Mouse (Mus musculus) hindbrain, embryonic 12.5 days (tissue): Measurements from ENCODE around the gene Slc6a17. TPM values are rescaled to one million over a fixed set of nuclear protein-coding genes. Genes with fewer than 3 reads are reported as not detected.

Experiments used
- ATAC-seq: fragments of 200-750 bp; cut with Nextera tagmentation; 2 replicates; pipeline ENCODE4 v1.8.0; 2017; ENCODE audit warnings: moderate TSS enrichment; ENCODE audit not compliant: low FRiP score
- H3K27ac ChIP-seq: fragments of 300-500 bp; sonication (generic); 2 replicates; pipeline ENCODE4 v1.5.1; 2016; ENCODE audit warnings: mild to moderate bottlenecking
- H3K27me3 ChIP-seq: fragments of 300-500 bp; sonication (generic); 2 replicates; pipeline ENCODE4 v1.6.1; 2016; ENCODE audit warnings: mild to moderate bottlenecking
- H3K36me3 ChIP-seq: fragments of 300-500 bp; sonication (generic); 2 replicates; pipeline ENCODE4 v1.6.1; 2016; ENCODE audit warnings: mild to moderate bottlenecking
- H3K4me1 ChIP-seq: fragments of 300-500 bp; sonication (generic); 2 replicates; pipeline ENCODE4 v1.6.1; 2016
- H3K4me2 ChIP-seq: fragments of 300-500 bp; sonication (generic); replicated peaks from 2 replicates; pipeline ENCODE4 v1.6.1; 2016; ENCODE audit warnings: mild to moderate bottlenecking
- H3K4me3 ChIP-seq: fragments of 300-500 bp; sonication (generic); 2 replicates; pipeline ENCODE4 v1.5.1; 2016; ENCODE audit warnings: mild to moderate bottlenecking
- H3K9ac ChIP-seq: fragments of 300-500 bp; sonication (generic); 2 replicates; pipeline ENCODE4 v1.6.1; 2016; ENCODE audit warnings: mild to moderate bottlenecking, moderate library complexity
- H3K9me3 ChIP-seq: fragments of 300-500 bp; sonication (generic); replicated peaks from 2 replicates; pipeline ENCODE4 v1.6.1; 2016; ENCODE audit warnings: mild to moderate bottlenecking
- WGBS: fragments of 180-500 bp; shearing (Covaris S2); methylation state at CpG from one replicate; pipeline ENCODE4 v1.1.7; 2016; 5-methylcytosine and 5-hydroxymethylcytosine counted together
- polyA plus RNA-seq: library from polyadenylated mRNA; unstranded; fragments of >200 nt; fragmentation: Nextera tagmentation; extraction: Ambion mirVana; gene quantifications from 2 replicates; pipeline ENCODE4 v1.2.1, GENCODE M21; 2016

Slc6a17 gene
- polyA plus RNA-seq, 1 experiment from 2014 or later: 5.6 TPM

GRCm38 (mm10) chr3:107496086-107496850, 21.6 kb downstream of the Slc6a17 start:
- ATAC-seq: peak; percentile 66
- no peak overlapping the region for H3K4me3 ChIP-seq
- H3K4me2 ChIP-seq: no peak overlapping the region
- no peak overlapping the region for H3K9ac ChIP-seq
- no peak overlapping the region for H3K27ac ChIP-seq
- WGBS: 67% methylated on average over 13 of the region's 13 CpGs
- no peaks in the 10 kb centered on the region for H3K36me3 ChIP-seq
- no peaks in the 10 kb centered on the region for H3K9me3 ChIP-seq
- peaks cover 16% of the 10 kb centered on the region for H3K4me1 ChIP-seq
- no peaks in the 10 kb centered on the region for H3K27me3 ChIP-seq

- WGBS: 90% methylated on average over 6 of the region's 6 CpGs
- Histone ChIP-seq H3K9ac (no peak overlapping the region), H3K9me3 (no peaks in the 10 kb centered on the region), H3K27me3 (no peaks in the 10 kb centered on the region), H3K4me1 (peaks cover 17% of the 10 kb centered on the region), H3K4me2 (no peak overlapping the region), H3K27ac (no peak overlapping the region), H3K4me3 (no peak overlapping the region), H3K36me3 (no peaks in the 10 kb centered on the region)
- no peak for ATAC-seq
Measured at GRCm38 (mm10) chr3:107495524-107495923, 22.3 kb downstream of the Slc6a17 start.

DNA sequence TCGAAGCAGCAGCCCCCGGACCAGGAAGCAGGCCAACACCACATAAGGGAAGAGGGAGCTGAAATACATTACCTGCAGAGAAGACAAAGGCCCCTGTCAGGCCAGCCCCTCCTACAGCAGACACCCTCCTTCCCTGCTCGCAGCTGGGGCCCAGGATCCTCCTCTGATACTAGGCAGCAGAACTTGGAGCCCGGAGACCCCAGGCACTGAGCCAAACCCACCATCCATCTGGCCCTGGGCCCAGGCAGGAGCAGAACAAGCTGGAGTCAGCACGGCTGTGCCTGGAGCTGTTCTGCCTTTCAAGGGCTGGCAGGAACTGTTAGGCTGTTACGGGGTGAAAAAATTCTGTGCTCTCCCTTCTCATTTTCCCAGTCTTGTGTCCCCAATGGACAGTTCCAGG, 26.4 kb downstream of the Slc6a17 start:
- Histone ChIP-seq H3K27me3 (no peaks in the 10 kb centered on the region), H3K36me3 (no peaks in the 10 kb centered on the region), H3K4me3 (no peak overlapping the region), H3K27ac (peak overlapping the region; percentile 57; the same call in 1 of the 2 replicates), H3K9me3 (no peaks in the 10 kb centered on the region), H3K4me2 (no peak overlapping the region), H3K9ac (no peak overlapping the region), H3K4me1 (peaks cover 11% of the 10 kb centered on the region)
- ATAC-seq: peak; percentile 80
- WGBS: 38% methylated on average over 6 of the region's 6 CpGs

DNA sequence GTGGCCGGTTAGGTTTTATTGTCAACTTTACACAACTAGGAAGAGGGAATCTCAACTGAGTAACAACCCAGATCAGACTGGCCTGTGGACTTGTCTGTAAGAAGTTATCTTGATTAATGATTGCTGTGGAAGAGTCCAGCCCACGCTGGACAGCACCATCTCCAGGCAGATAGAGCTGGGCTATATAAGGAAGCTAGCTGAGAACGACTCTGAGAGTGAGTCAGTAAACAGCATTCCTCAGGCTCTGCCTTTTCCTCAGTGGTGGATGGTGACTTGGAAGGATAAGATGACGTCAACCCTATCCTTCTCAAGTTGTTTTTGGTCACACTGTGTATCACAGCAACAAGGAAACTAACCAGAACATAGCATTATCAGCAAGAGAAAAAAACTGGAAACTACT, 29.2 kb downstream of the Slc6a17 start:
- Histone ChIP-seq H3K4me1 (peaks cover 7% of the 10 kb centered on the region; the same call in 1 of the 2 replicates), H3K36me3 (no peaks in the 10 kb centered on the region)
- WGBS: 65% methylated on average over 4 of the region's 4 CpGs

GRCm38 (mm10) chr3:107483290-107483689, 34.5 kb downstream of the Slc6a17 start:
- no peak overlapping the region for H3K4me2 ChIP-seq
- WGBS: 39% methylated on average over 11 of the region's 11 CpGs
- H3K9ac ChIP-seq: no peak overlapping the region
- H3K36me3 ChIP-seq: no peaks in the 10 kb centered on the region
- no peaks in the 10 kb centered on the region for H3K9me3 ChIP-seq
- H3K27me3 ChIP-seq: no peaks in the 10 kb centered on the region
- ATAC-seq: peak; percentile 95
- peaks cover 9% of the 10 kb centered on the region for H3K4me1 ChIP-seq
- H3K27ac ChIP-seq: no peak overlapping the region
- no peak overlapping the region for H3K4me3 ChIP-seq

More for the DNA sequence above, 29.2 kb downstream of the Slc6a17 start:
- H3K9ac ChIP-seq: no peak overlapping the region
- H3K4me2 ChIP-seq: no peak overlapping the region
- ATAC-seq: no peak
- H3K27ac ChIP-seq: no peak overlapping the region
- H3K27me3 ChIP-seq: no peaks in the 10 kb centered on the region
- no peaks in the 10 kb centered on the region for H3K9me3 ChIP-seq
- H3K4me3 ChIP-seq: no peak overlapping the region

GRCm38 (mm10) chr3:107480660-107481059, 37.2 kb downstream of the Slc6a17 start:
- no peak for ATAC-seq
- H3K4me3 ChIP-seq: no peak overlapping the region
- H3K9me3 ChIP-seq: no peaks in the 10 kb centered on the region
- H3K9ac ChIP-seq: no peak overlapping the region
- no peak overlapping the region for H3K27ac ChIP-seq
- no peaks in the 10 kb centered on the region for H3K36me3 ChIP-seq
- peaks cover 9% of the 10 kb centered on the region for H3K4me1 ChIP-seq
- H3K27me3 ChIP-seq: no peaks in the 10 kb centered on the region; the same call in 1 of the 2 replicates
- WGBS: 60% methylated on average over 3 of the region's 3 CpGs
- no peak overlapping the region for H3K4me2 ChIP-seq

GRCm38 (mm10) chr3:107472198-107472597, 45.6 kb downstream of the Slc6a17 start:
- WGBS: 42% methylated on average over 6 of the region's 6 CpGs
- Histone ChIP-seq H3K9me3 (no peaks in the 10 kb centered on the region), H3K4me3 (no peak overlapping the region), H3K4me2 (no peak overlapping the region), H3K9ac (no peak overlapping the region), H3K36me3 (no peaks in the 10 kb centered on the region), H3K4me1 (peaks cover 2% of the 10 kb centered on the region; the same call in 1 of the 2 replicates), H3K27me3 (peaks cover 5% of the 10 kb centered on the region), H3K27ac (no peak overlapping the region; the same call in 1 of the 2 replicates)
- peak; percentile 66 for ATAC-seq

GRCm38 (mm10) chr3:107469059-107469458, 48.8 kb downstream of the Slc6a17 start:
- 72% methylated on average over 4 of the region's 4 CpGs for WGBS
- H3K4me1 ChIP-seq: peaks cover 2% of the 10 kb centered on the region; the same call in 1 of the 2 replicates
- no peaks in the 10 kb centered on the region for H3K36me3 ChIP-seq
- no peak for ATAC-seq
- peaks cover 8% of the 10 kb centered on the region for H3K27me3 ChIP-seq
- no peak overlapping the region for H3K4me3 ChIP-seq
- no peaks in the 10 kb centered on the region for H3K9me3 ChIP-seq
- H3K27ac ChIP-seq: no peak overlapping the region
- H3K4me2 ChIP-seq: no peak overlapping the region
- no peak overlapping the region for H3K9ac ChIP-seq

- Histone ChIP-seq H3K4me1 (peaks cover 2% of the 10 kb centered on the region; the same call in 1 of the 2 replicates), H3K4me3 (no peak overlapping the region), H3K36me3 (no peaks in the 10 kb centered on the region), H3K27me3 (peaks cover 15% of the 10 kb centered on the region), H3K4me2 (no peak overlapping the region), H3K9ac (no peak overlapping the region), H3K9me3 (no peaks in the 10 kb centered on the region), H3K27ac (no peak overlapping the region)
- 86% methylated on average over 11 of the region's 11 CpGs for WGBS
- ATAC-seq: no peak
Measured at GRCm38 (mm10) chr3:107468106-107468505, 49.7 kb downstream of the Slc6a17 start.

GRCm38 (mm10) chr3:107466577-107466976, 51.2 kb downstream of the Slc6a17 start:
- Histone ChIP-seq H3K4me2 (no peak overlapping the region), H3K9ac (no peak overlapping the region), H3K27ac (no peak overlapping the region), H3K4me3 (no peak overlapping the region), H3K27me3 (peaks cover 26% of the 10 kb centered on the region), H3K9me3 (no peaks in the 10 kb centered on the region), H3K4me1 (no peaks in the 10 kb centered on the region), H3K36me3 (no peaks in the 10 kb centered on the region)
- peak; percentile 26; the same call in 1 of the 2 replicates for ATAC-seq
- 6% methylated on average over 6 of the region's 6 CpGs for WGBS

DNA sequence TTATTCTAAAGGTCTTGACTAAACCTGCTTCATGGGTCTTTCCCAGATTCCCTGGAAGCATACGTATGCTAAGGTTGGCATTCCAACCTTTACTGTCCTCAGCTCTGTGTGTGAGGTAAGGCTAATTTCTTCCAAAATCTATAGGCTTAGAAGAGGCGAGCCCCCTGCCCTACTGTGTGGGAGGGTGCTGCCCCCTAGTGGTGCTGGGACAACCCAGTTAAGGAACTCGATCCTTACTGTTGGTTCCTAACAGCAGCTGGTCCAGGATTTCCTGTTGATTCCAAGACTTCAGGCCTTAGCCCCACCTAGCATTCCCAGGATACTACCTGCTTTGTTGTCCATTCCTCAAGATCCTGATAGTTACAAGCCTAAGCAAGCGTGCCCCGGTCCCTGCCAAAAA, 55.7 kb downstream of the Slc6a17 start:
- Histone ChIP-seq H3K4me2 (no peak overlapping the region), H3K27ac (no peak overlapping the region), H3K9ac (no peak overlapping the region), H3K4me3 (no peak overlapping the region), H3K4me1 (peaks cover 25% of the 10 kb centered on the region), H3K9me3 (no peaks in the 10 kb centered on the region), H3K36me3 (no peaks in the 10 kb centered on the region), H3K27me3 (peaks cover 66% of the 10 kb centered on the region)
- ATAC-seq: 0 out of 2 replicates have a peak, but pooled peaks have one; percentile 16
- 16% methylated on average over 5 of the region's 5 CpGs for WGBS

DNA sequence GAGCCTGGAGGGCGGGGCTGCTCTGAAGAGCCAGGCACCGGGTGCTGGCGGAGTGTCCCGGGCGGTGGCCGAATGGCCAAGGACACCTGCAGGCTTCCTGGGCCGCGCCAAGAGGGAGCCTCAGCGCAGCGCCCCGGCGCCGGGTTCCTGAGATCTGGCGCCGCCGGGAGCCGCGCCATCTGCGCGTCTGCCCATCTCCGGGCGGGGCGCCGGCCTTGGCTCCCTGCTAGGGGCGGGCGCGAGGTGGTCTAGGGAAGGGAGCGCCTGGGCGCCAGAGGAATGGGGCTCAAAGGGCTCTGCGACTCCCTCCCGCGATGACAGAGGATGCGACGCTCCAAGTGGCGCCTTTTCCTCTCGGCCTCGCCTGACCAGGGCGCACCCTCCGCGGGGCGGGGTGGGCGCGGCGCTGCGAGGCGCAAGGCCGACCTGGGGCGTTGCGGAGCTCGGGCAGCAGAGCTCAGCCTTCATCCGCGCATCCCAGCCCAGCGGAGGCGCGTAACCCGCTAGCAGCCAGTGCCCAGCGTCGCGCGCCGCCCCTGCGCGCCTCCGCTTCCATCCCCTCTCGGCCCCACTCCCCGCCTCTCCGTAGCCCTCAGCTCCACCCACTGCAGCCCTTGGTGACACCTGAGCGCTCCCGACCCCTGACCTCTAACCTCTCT, 57.9 kb downstream of the Slc6a17 start:
- H3K9me3 ChIP-seq: no peaks in the 10 kb centered on the region
- peak overlapping the region; percentile 58 for H3K9ac ChIP-seq
- no peaks in the 10 kb centered on the region for H3K36me3 ChIP-seq
- peaks cover 85% of the 10 kb centered on the region for H3K27me3 ChIP-seq
- peak overlapping the region; percentile 98 for H3K4me2 ChIP-seq
- 0% methylated on average over 46 of the region's 69 CpGs for WGBS
- H3K4me1 ChIP-seq: peaks cover 27% of the 10 kb centered on the region
- peak; percentile 59 for ATAC-seq
- H3K27ac ChIP-seq: no peak overlapping the region
- peak overlapping the region; percentile 57 for H3K4me3 ChIP-seq
